Mouse (Mus musculus): ENCODE results near the gene 1110057P08Rik.
"Not testable (repeated sequence)": the region's sequence is repeated elsewhere in the genome, so short reads cannot be mapped to it uniquely, and the experiment has no call there.

1110057P08Rik gene

DNA sequence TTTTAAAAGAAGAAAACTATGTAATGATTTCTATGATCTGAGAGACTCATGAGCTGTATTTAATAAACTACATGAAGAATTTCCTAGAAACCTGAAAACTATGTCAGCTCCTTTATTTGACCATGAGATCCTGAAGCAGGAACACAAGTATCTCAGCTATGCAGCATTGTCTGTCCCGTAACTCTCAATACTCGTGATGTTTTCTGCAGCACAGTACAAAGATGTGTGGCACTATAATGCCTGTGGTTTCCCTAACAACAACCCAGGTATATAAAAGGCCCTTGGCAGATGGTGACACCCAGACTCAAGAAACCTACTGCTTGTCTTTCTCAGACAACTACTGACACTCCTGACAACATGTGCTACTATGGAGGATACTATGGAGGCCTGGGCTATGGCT, at the start of gene 1110057P08Rik:
Gene 1110057P08Rik, plus strand, starts transcription at position 301 of the 400 bp plus-strand sequence.
- DNase-seq: no peak

DNA sequence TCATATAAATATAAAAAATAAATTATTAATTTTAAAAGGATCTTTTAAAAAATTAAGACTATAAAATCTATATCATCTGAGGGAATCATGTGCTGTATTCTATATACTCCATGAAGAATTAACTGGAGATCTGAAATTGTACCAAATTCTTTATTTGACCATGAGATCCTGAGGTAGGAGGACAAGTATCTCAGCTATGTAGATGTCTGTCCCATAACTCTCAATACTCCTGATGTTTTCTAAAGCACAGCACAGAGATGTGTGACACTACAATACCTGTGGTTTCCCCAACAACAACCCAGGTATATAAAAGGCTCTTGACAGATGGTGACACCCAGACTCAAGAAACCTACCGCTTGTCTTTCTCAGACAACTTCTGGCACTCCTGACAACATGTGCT, 34.0 kb upstream of the 1110057P08Rik start, which contains the start of gene Gm6358:
Gene Gm6358, plus strand, starts transcription at position 301 of the 400 bp plus-strand sequence.
- DNase-seq: no peak

DNA sequence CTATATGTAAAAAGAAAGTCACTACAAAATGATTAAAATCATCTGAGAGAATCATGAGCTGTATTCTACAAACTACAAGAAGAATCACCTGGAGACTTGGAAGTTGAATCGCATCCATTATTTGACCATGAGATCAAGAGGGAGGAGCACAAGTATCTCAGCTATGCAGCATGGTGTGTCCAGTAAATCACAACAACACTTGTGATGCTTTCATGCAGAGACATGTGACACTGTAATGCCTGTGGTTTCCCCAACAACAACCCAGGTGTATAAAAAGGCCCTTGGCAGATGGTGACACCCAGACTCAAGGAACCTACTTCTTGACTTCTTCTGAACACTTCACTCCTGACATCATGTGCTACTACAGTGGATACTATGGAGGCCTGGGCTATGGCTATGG, 23.7 kb upstream of the 1110057P08Rik start, which contains the start of gene Gm10061:
Gene Gm10061, plus strand, starts transcription at position 301 of the 400 bp plus-strand sequence.
- no peak for DNase-seq

DNA sequence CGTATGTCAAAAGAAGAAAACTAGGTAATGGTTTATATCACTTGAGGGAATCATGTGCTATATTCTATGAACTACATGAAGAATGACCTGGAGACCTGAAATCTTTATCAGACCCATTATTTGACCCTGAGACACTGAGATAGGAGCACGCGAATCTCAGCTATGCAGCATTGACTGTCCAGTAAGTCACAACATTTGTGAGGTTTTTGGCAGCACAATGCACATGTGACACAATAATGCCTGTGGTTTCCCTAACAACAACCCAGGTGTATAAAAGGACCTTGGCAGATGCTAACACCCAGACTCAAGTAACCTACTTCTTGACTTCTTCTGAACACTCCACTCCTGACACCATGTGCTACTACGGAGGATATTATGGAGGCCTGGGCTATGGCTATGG, 16.9 kb upstream of the 1110057P08Rik start, which contains the start of gene Gm9789:
Gene Gm9789, plus strand, starts transcription at position 301 of the 400 bp plus-strand sequence.
- no peak for DNase-seq

DNA sequence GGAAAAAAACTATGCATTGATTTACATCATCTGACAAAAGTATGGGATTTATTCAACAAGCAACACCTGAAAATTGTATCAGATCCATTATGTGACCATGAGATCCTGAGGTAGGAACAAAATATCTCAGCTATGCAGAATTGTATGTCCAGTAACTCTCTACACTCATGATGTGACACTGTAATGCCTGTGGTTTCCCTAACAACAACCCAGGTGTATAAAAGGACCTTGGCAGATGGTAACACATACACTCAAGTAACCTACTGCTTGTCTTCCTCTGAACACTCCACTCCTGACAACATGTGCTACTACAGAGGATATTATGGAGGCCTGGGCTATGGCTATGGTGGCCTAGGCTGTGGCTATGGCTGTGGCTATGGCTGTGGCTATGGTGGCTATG, 5.3 kb upstream of the 1110057P08Rik start, which contains the start of gene Gm7735:
Gene Gm7735, plus strand, starts transcription at position 301 of the 400 bp plus-strand sequence.
- DNase-seq: not testable (repeated sequence)

DNA sequence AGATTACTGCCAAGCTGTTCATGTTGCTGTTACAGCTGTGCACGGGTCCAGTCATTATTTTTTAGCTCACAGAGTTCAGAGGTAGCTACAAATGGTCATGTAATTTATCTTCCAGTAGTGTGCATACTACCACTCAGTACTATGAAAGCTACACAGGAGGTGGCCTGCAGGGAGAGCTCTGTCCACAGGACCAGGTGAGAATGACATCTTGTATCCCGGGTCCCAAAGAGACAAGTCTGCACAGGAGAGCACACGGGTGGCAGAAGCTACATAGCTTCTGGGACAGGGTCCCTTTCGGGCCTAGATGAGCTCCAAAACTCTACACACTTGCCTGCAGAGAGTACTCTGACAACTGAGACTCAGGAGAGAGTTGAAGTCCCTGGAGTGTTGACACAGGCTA, 14.1 kb downstream of the 1110057P08Rik start:
- no peak for DNase-seq

DNA sequence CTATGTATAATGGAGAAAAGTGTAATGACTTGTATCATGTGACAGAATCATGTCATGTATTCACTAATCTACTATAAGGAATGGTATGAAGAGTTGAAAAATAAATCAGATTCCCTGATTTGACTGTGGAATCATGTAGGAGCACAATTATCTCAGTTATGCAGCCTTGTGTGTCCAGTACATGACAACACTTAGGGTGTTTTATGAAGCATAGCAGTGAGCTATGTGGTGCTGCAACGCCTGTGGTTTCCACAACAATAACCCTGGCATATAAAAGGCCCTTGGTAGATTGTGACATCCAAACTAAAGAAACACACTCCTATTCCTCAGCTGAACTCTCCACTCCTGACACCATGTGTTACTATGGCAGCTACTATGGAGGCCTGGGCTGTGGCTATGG, 31.0 kb downstream of the 1110057P08Rik start, which contains the start of gene Krtap20-2:
Gene Krtap20-2, plus strand, starts transcription at position 301 of the 400 bp plus-strand sequence.
- DNase-seq: no peak

Measured in lung, postnatal 4 days (tissue).